Mouse (Mus musculus) erythroblast, embryonic 14.5 days (primary cell): Measurements from ENCODE around the gene Ttc9b.

ENCODE experiments used
- GATA1 ChIP-seq: IDR thresholded peaks from 2 replicates; pipeline ENCODE4 v1.6.1; 2012; ENCODE audit warnings: low read length, inconsistent platforms, mixed read lengths
- TAL1 ChIP-seq: IDR thresholded peaks from 3 replicates; pipeline ENCODE4 v1.6.1; 2012; ENCODE audit warnings: low read length, inconsistent platforms, mixed read lengths

GRCm38 (mm10) chr7:27649723-27650122 lies 4.0 kb upstream of the Ttc9b start:
- TF ChIP-seq GATA1 (no peak), TAL1 (no peak)
